In genomic region chr10:127188465-127189115, GRCm38 (mm10) we compare ENCODE assay signal across 8 mouse cellular contexts. TPM values are rescaled to one million over a fixed set of nuclear protein-coding genes. Genes with fewer than 3 reads are reported as not detected.
A peak's percentile ranks its signal among the peaks of the same experiment; 100 is the strongest.
DNase-seq lines count a peak whose midpoint lies in the region; TF ChIP-seq lines count a peak whose summit lies in the region.

No protein-coding gene starts in this region.

- 2% methylated on average over 36 of the region's 46 CpGs for WGBS in liver, adult 2 months

- TF ChIP-seq POLR2A in brain, embryonic 14.5 days (IDR thresholded peaks at IDR 0.05; ENCODE audit: borderline replicate concordance, extremely low read depth, insufficient read depth, insufficient read length, poor library complexity, severe bottlenecking), result peak; percentile 79
- TF ChIP-seq POLR2A in liver, adult 2 months (IDR thresholded peaks at IDR 0.05; ENCODE audit: extremely low read depth, insufficient read depth, low read length), result no peak

- no peak overlapping the region for H3K27ac ChIP-seq in liver, adult 2 months (replicated peaks; ENCODE audit: insufficient read depth, low read depth, low read length)

- no peak for TF ChIP-seq CTCF in brain, embryonic 14.5 days (IDR thresholded peaks at IDR 0.05; ENCODE audit: borderline replicate concordance, extremely low read depth, insufficient read depth, insufficient read length)
- no peak for TF ChIP-seq CTCF in liver, adult 2 months (IDR thresholded peaks at IDR 0.05; ENCODE audit: low read depth, low read length)

- no peaks in the 10 kb centered on the region for H3K36me3 ChIP-seq in liver, adult 2 months (ENCODE audit: control insufficient read depth, insufficient read depth, low read length)

- peak; percentile 55 for DNase-seq in right cerebral cortex, postnatal 14 days
- DNase-seq in right cerebral cortex, adult 2 months (ENCODE audit: low spot score in 2 of 2), result no peak
- peak; percentile 92 for DNase-seq in brain, embryonic 14.5 days (ENCODE audit: low read depth)
- peak; percentile 51 for DNase-seq in fibroblast of lung, adult 2 months (ENCODE audit: low read depth)
- peak; percentile 67 to 76 for DNase-seq in heart, postnatal 36 days
- DNase-seq in liver, adult 2 months (ENCODE audit: extremely low read depth, low read depth, low spot score), result no peak
- DNase-seq in naive thymus-derived CD4-positive, alpha-beta T cell, adult 2 months (ENCODE audit: low read depth), result peak; percentile 45
- no peak for DNase-seq in spleen, adult 18-20 months

- H3K4me3 ChIP-seq in liver, adult 2 months (ENCODE audit: insufficient read depth, low read depth, low read length), result peak overlapping the region; percentile 78

- intact Hi-C loops in heart, postnatal 36 days (cut with DNase I), result no loop called here

- H3K4me1 ChIP-seq in liver, adult 2 months (ENCODE audit: control insufficient read depth, insufficient read depth, low read length), result peaks cover 2% of the 10 kb centered on the region; the same call in 1 of the 2 replicates

- peaks cover 8% of the 10 kb centered on the region for H3K27me3 ChIP-seq in liver, adult 2 months (ENCODE audit: control insufficient read depth, insufficient read depth, low read length)

- peak overlapping the region; percentile 85 for H3K9ac ChIP-seq in liver, adult 2 months (ENCODE audit: low read depth, low read length)

- H3K79me2 ChIP-seq in liver, adult 2 months (ENCODE audit: control insufficient read depth, insufficient read depth, low read length), result no peaks in the 10 kb centered on the region

RNA-seq across cellular contexts. Expression of gene Arhgef25, which starts 1.3 kb away (rescaled TPM):
- polyA plus RNA-seq in brain, embryonic 14.5 days (2012; rRNA removed), result 66.7 and 98.2 TPM in 2 replicates
- total RNA-seq in heart, postnatal 36 days (2021), result 10 to 100 TPM; 12.4 to 12.8 TPM
- total RNA-seq in liver, adult 2 months (2014; rRNA removed), result 0.83 and 0.87 TPM in 2 replicates
- polyA plus RNA-seq in liver, adult 2 months (2012; rRNA removed), result 0.91 and 1.4 TPM in 2 replicates

RNA-seq across cellular contexts. Expression of gene Dtx3, which starts 6.9 kb away (rescaled TPM):
- 405 and 652 TPM in 2 replicates for polyA plus RNA-seq in brain, embryonic 14.5 days (2012; rRNA removed)
- 10 to 100 TPM; 25.8 to 29.4 TPM for total RNA-seq in heart, postnatal 36 days (2021)
- 1.5 and 1.8 TPM in 2 replicates for total RNA-seq in liver, adult 2 months (2014; rRNA removed)
- polyA plus RNA-seq in liver, adult 2 months (2012; rRNA removed), result 5.2 and 10.0 TPM in 2 replicates

RNA-seq across cellular contexts. Expression of gene Slc26a10, which starts 8.1 kb away (rescaled TPM):
- 1.1 and 2.6 TPM in 2 replicates for polyA plus RNA-seq in brain, embryonic 14.5 days (2012; rRNA removed)
- 10 to 100 TPM; 17.2 to 23.1 TPM for total RNA-seq in heart, postnatal 36 days (2021)
- 1.3 and 3.1 TPM in 2 replicates for total RNA-seq in liver, adult 2 months (2014; rRNA removed)
- 4.1 and 5.8 TPM in 2 replicates for polyA plus RNA-seq in liver, adult 2 months (2012; rRNA removed)

RNA-seq across cellular contexts. Expression of gene Pip4k2c, which starts 22.8 kb away (rescaled TPM):
- polyA plus RNA-seq in brain, embryonic 14.5 days (2012; rRNA removed), result 20.2 and 24.7 TPM in 2 replicates
- total RNA-seq in heart, postnatal 36 days (2021), result 10 to 100 TPM; 26.9 to 29.9 TPM
- 8.9 and 10.7 TPM in 2 replicates for total RNA-seq in liver, adult 2 months (2014; rRNA removed)
- polyA plus RNA-seq in liver, adult 2 months (2012; rRNA removed), result 13.0 and 13.9 TPM in 2 replicates

RNA-seq across cellular contexts. Expression of gene B4galnt1, which starts 23.6 kb away (rescaled TPM):
- polyA plus RNA-seq in brain, embryonic 14.5 days (2012; rRNA removed), result 48.7 and 72.4 TPM in 2 replicates
- total RNA-seq in heart, postnatal 36 days (2021), result 1 to 10 TPM; 1.6 to 2.7 TPM
- total RNA-seq in liver, adult 2 months (2014; rRNA removed), result 21.9 and 36.3 TPM in 2 replicates
- 85.0 and 89.8 TPM in 2 replicates for polyA plus RNA-seq in liver, adult 2 months (2012; rRNA removed)

Comparison
In these comparisons a context has a peak if more than half of its experiments do, and no peak if none do; other contexts are left out.
1. DNase-seq: peak in right cerebral cortex, postnatal 14 days (single experiment), brain, embryonic 14.5 days (single experiment), fibroblast of lung, adult 2 months (single experiment), heart, postnatal 36 days (2 of 2) and naive thymus-derived CD4-positive, alpha-beta T cell, adult 2 months (single experiment); none in right cerebral cortex, adult 2 months (0 of 2), liver, adult 2 months (single experiment) and spleen, adult 18-20 months (0 of 2).